Mouse (Mus musculus): ENCODE results near the gene Tmem207. TPM values are rescaled to one million over a fixed set of nuclear protein-coding genes. Genes with fewer than 3 reads are reported as not detected.
"Not testable (repeated sequence)": the region's sequence is repeated elsewhere in the genome, so short reads cannot be mapped to it uniquely, and the experiment has no call there.

The Tmem207 gene
- total RNA-seq (2021): not detected
- long read RNA-seq, experiment 1: 0 reads
- long read RNA-seq, experiment 2: 0 reads

- no peak for DNase-seq (ENCODE audit: low spot score in 2 of 2)
Observed at GRCm38 (mm10) chr16:26526669-26527068, at the start of gene Tmem207. Tmem207 (minus strand) TSS chr16:26526769.

- no peak for DNase-seq (ENCODE audit: low spot score in 2 of 2)
Observed at GRCm38 (mm10) chr16:26574173-26574572, 47.6 kb upstream of the Tmem207 start.

DNA sequence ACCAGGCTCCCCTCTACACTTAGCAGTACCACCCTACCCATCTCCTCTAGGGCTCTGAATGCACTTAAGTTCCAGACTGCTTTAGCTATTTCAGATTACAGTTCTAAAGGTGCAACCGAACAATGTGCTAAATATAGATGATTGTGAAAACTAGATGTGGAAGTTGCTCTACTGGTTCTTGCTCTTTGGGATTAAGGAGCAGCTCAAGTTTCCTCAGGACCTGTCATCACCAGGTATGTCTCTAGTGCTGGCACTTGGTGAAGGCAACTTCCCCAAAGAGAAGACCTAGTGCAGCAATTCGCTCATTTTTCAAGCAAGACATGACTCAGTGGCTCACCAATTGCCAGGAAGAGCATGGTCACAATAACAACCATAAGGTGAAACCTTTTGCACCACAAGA is 45.3 kb upstream of the Tmem207 start:
- no peak for DNase-seq (ENCODE audit: low spot score in 2 of 2)

- no peak for DNase-seq (ENCODE audit: low spot score in 2 of 2)
Observed at GRCm38 (mm10) chr16:26569387-26569978, 42.9 kb upstream of the Tmem207 start.

- DNase-seq (ENCODE audit: low spot score in 2 of 2): no peak
Observed at GRCm38 (mm10) chr16:26562771-26563170, 36.2 kb upstream of the Tmem207 start.

GRCm38 (mm10) chr16:26561743-26562142 is 35.2 kb upstream of the Tmem207 start:
- DNase-seq (ENCODE audit: low spot score in 2 of 2): no peak

DNA sequence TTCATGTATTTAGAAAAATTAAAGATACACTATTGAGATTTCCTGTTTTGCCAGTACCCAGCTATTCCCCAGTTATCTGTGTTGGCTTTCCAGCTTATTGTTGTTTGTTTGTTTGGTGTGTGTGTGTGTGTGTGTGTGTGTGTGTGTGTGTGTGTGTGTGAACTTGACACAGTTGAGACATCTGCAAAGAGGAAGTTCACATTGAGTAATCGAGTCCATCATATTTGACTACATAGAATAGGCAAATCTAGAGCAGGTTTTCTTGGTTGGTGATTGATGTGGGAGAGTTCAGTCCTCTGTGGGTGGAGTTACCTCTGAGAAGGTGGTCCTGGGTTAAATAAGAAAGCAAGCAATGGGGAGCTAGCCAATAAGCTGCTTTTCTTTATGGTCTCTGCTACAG is 32.2 kb upstream of the Tmem207 start:
- DNase-seq (ENCODE audit: low spot score in 2 of 2): no peak

DNA sequence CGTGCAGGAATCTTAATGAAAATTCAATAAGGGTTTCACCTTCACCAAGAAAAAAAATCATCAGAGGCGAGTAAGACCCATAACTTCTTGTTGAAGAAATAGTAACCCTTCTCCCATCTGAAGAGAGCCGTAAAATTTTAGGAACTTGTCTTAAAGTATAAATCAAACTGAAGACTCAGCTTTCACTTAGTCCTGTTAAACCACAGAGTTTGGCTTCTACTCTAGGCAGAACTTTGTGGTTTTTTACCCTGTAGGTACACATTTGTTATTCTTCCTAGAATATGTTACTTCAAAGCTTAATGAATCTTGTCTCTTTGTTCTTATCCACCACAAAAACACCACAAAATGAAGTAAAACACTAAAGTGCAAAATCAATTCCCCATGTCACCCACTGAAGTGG is 25.7 kb upstream of the Tmem207 start:
- no peak for DNase-seq (ENCODE audit: low spot score in 2 of 2)

DNA sequence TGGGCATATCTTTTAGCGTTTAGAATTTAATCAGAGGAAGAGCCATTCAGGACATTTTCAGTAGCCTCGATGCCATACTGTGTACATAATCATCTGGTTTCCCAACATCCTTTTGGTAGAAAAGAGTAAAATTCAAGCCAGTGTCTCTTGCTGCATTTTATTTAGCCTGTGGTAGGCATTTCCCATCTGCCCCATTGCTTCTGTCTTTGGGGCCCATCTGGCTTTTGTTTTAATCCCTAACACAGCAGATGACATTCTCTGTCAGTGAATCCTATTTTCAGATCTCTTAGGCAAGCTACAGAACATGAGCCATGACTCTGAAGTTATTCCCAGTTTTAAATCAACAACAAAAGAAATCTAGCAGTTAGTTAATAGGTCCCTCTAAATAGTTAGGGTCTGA is 22.7 kb upstream of the Tmem207 start:
- DNase-seq (ENCODE audit: low spot score in 2 of 2): no peak

DNA sequence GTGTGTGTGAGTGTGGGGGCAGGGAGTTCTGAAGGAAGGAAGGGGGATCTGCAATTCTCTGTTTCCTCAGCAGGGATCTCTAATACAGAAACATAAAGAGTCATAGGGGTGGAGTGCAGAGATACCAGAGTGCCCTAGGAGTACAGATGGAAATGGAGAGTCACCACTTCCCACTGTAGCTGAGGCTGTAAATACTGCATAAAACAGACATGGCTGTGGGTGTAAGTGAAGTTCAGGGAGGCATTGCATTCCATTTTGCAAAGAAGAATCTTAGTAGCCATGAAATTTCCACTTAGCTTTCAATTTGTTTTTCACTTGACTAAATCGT is 20.3 kb upstream of the Tmem207 start:
- no peak for DNase-seq (ENCODE audit: low spot score in 2 of 2)

GRCm38 (mm10) chr16:26546170-26546878 is 19.8 kb upstream of the Tmem207 start:
- DNase-seq (ENCODE audit: low spot score in 2 of 2): no peak

- DNase-seq (ENCODE audit: low spot score in 2 of 2): no peak
Observed at GRCm38 (mm10) chr16:26532287-26532686, 5.7 kb upstream of the Tmem207 start.

- no peak for DNase-seq (ENCODE audit: low spot score in 2 of 2)
Observed at GRCm38 (mm10) chr16:26530451-26530850, 3.9 kb upstream of the Tmem207 start.

DNA sequence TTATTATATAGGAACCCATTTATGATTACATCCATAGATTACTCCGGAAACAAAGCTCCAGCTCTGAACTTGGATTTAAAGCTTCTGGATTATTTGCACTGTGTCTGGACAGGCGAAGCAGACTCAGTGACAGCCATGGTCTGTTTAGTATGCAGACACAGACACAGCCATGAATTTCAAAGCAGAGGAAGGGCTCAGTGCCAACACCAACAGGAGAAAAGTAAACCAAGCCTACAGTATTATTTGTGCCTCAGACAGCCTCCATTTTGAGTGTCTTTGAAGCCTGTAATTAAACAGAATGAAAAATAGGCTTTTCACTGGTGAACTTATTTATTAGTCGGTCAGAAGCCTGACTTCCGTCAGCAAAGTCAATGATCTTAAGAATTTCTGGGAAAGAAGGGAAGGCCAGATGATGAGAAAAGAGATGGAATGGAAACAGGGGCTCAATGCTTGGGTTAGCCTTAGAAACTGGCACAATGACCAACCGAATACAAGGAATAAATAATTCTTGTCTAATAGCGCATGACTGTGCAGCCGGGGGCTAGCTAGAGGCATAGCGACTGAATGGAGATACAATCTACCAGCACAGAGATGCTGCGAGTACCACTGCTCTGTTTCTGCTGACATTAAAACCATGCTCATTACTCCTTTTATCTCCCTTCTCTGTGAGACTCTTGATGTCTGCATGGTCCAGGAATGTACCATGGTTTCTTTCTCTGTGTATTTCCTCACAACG is 1.5 kb upstream of the Tmem207 start:
- no peak for DNase-seq (ENCODE audit: low spot score in 2 of 2)

GRCm38 (mm10) chr16:26525832-26526231 is 737 bp downstream of the Tmem207 start:
- no peak for DNase-seq (ENCODE audit: low spot score in 2 of 2)

GRCm38 (mm10) chr16:26519596-26519995 is 7.0 kb downstream of the Tmem207 start:
- peak in 1 of 2 experiments; percentile 12 for DNase-seq (ENCODE audit: low spot score in 2 of 2)

DNA sequence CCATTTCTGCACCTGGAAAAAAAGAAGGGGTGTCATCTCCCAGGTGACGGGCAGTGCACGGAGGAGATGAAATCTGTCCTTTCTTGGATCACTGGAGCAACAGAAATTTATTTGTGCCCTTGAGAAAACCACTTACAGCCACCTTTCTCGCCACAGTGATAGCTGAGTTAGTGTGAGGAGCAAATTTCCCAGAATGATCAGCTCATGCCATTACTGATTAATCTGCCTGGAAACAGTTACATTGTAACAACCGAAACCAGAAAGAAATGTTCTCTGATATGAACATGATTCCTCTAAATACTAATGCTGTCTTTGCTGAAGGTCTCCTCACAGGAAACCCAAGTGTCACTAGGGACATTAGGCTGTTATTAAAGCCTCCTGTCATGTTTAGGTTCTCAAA is 21.6 kb downstream of the Tmem207 start:
- DNase-seq (ENCODE audit: low spot score in 2 of 2): no peak

DNA sequence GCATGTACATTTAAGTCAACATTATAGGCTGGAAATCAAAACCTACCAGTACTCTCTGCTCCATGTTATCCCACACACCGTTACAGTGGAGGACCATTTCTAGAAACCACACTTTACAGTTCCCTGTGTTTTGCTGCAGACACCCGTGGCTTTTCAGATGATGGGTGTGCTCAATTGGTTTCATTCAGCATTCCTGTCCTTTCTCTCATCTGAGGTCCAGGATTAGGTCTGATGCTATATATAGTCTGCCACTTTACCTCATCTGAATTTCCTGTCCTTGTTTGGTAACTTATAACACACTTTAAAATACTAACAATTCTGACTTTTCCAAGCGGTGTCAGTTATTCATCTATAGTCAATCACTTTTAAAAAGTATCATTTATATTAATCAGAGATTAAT is 25.8 kb downstream of the Tmem207 start:
- no peak for DNase-seq (ENCODE audit: low spot score in 2 of 2)

- not testable (repeated sequence) for DNase-seq (ENCODE audit: low spot score in 2 of 2)
Observed at GRCm38 (mm10) chr16:26499705-26500104, 26.9 kb downstream of the Tmem207 start.

DNA sequence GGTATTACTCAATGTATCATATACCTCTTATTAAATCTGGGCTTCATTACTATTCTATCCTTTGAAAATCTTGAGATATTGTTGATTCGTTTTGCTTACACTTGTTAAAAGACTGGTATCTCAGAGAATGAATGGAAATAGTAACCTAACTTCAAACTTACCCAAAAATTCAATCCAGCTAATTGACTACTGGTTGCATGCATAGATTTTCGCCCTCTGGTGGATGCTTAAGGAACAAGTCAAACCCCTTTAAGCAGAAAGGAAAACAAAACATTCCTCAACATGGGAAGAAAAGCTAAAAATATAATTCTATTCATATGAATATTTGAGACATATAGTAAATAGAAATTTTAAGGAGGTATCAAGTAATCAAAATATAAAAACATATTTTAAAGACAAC is 30.8 kb downstream of the Tmem207 start:
- no peak for DNase-seq (ENCODE audit: low spot score in 2 of 2)

DNA sequence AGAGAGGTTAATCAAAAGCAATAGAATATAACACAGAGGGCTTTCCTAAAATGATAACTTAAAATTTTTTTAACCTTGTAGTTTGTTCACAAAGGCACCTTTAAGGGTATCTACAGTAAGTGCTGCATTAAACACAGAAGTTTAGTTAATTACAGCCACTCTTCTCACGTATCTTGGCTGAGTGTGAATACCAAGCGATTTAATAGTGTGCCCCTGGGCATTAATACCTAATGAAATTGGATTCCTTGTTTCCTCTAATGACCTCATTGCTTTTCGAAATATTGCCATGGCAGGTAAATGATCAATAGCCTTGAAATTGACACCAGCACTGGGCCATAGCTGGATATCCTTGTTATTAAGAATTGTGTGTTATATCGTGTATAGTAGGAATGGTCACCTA is 55.3 kb downstream of the Tmem207 start:
- DNase-seq (ENCODE audit: low spot score in 2 of 2): no peak

- no peak for DNase-seq (ENCODE audit: low spot score in 2 of 2)
Observed at GRCm38 (mm10) chr16:26466535-26466934, 60.0 kb downstream of the Tmem207 start.
